Mouse (Mus musculus): ENCODE results near the gene Sulf2. TPM values are rescaled to one million over a fixed set of nuclear protein-coding genes. Genes with fewer than 3 reads are reported as not detected.

Sulf2 gene
- polyA plus RNA-seq, 1 experiment from 2014 or later = 127 TPM

- Histone ChIP-seq H3K36me3 (no peaks in the 10 kb centered on the region), H3K27me3 (no peaks in the 10 kb centered on the region), H3K9me3 (no peaks in the 10 kb centered on the region), H3K27ac (no peak overlapping the region), H3K4me3 (no peak overlapping the region), H3K9ac (no peak overlapping the region), H3K4me2 (no peak overlapping the region), H3K4me1 (peaks cover 33% of the 10 kb centered on the region)
- no peak for ATAC-seq (ENCODE audit: insufficient number of reproducible peaks, insufficient read depth, low FRiP score, low TSS enrichment, low read depth)
- WGBS = 83% methylated on average over 5 of the region's 5 CpGs
Measured at GRCm38 (mm10) chr2:166025943-166026342, 129.5 kb downstream of the Sulf2 start.

GRCm38 (mm10) chr2:166024621-166025020 lies 130.8 kb downstream of the Sulf2 start:
- no peak for ATAC-seq (ENCODE audit: insufficient number of reproducible peaks, insufficient read depth, low FRiP score, low TSS enrichment, low read depth)
- no peak overlapping the region for H3K9ac ChIP-seq
- no peaks in the 10 kb centered on the region for H3K27me3 ChIP-seq
- peaks cover 26% of the 10 kb centered on the region for H3K4me1 ChIP-seq
- H3K4me3 ChIP-seq = no peak overlapping the region
- no peaks in the 10 kb centered on the region for H3K9me3 ChIP-seq
- H3K36me3 ChIP-seq = no peaks in the 10 kb centered on the region
- 81% methylated on average over 4 of the region's 4 CpGs for WGBS
- no peak overlapping the region for H3K27ac ChIP-seq
- H3K4me2 ChIP-seq = no peak overlapping the region

- Histone ChIP-seq H3K4me2 (no peak overlapping the region), H3K36me3 (no peaks in the 10 kb centered on the region), H3K9me3 (no peaks in the 10 kb centered on the region), H3K27me3 (no peaks in the 10 kb centered on the region), H3K4me3 (no peak overlapping the region), H3K9ac (no peak overlapping the region), H3K4me1 (peaks cover 22% of the 10 kb centered on the region), H3K27ac (no peak overlapping the region)
- ATAC-seq (ENCODE audit: insufficient number of reproducible peaks, insufficient read depth, low FRiP score, low TSS enrichment, low read depth) = no peak
- WGBS = 81% methylated on average over 3 of the region's 3 CpGs
Measured at GRCm38 (mm10) chr2:166024079-166024478, 131.4 kb downstream of the Sulf2 start.

Other genes with a start within 250 kb of the Sulf2 start
- 14.4 and 14.7 TPM in 2 replicates for gene Ncoa3, start 163.0 kb downstream of the Sulf2 start, polyA plus RNA-seq (2015; fragmentation: Nextera tagmentation; extraction: Ambion mirVana)

All from embryonic facial prominence, embryonic 13.5 days (tissue).